Mouse (Mus musculus) c-Kit-positive CD71-positive TER-119-positive erythroid progenitor cells, embryonic 14.5 days (primary cell): Measurements from ENCODE around the gene Tmc2.

Experiments
- DNase-seq: peaks from one replicate; pipeline ENCODE4 v3.0.0-alpha.2; 2013; ENCODE audit warnings: low spot score

Gene Tmc2

GRCm38 (mm10) chr2:130194894-130195293 is at the start of gene Tmc2:
Tmc2 (plus strand) TSS chr2:130195194.
- DNase-seq: no peak

- DNase-seq: no peak
Measured at GRCm38 (mm10) chr2:130146089-130146668, 48.8 kb upstream of the Tmc2 start.

GRCm38 (mm10) chr2:130155171-130155570 is 39.8 kb upstream of the Tmc2 start:
- no peak for DNase-seq

GRCm38 (mm10) chr2:130155851-130156250 is 39.1 kb upstream of the Tmc2 start:
- no peak for DNase-seq

- no peak for DNase-seq
Measured at GRCm38 (mm10) chr2:130157231-130158087, 37.5 kb upstream of the Tmc2 start.

GRCm38 (mm10) chr2:130158088-130158437 is 36.9 kb upstream of the Tmc2 start:
- no peak for DNase-seq

- no peak for DNase-seq
Measured at GRCm38 (mm10) chr2:130162701-130163100, 32.3 kb upstream of the Tmc2 start.

GRCm38 (mm10) chr2:130166311-130167214 is 28.4 kb upstream of the Tmc2 start:
- DNase-seq: no peak

- peak; percentile 33 for DNase-seq
Measured at GRCm38 (mm10) chr2:130167861-130168260, 27.1 kb upstream of the Tmc2 start.

GRCm38 (mm10) chr2:130171674-130172073 is 23.3 kb upstream of the Tmc2 start:
- DNase-seq: no peak

GRCm38 (mm10) chr2:130176820-130177219 is 18.2 kb upstream of the Tmc2 start:
- DNase-seq: no peak

GRCm38 (mm10) chr2:130178381-130178705 is 16.7 kb upstream of the Tmc2 start:
- no peak for DNase-seq

GRCm38 (mm10) chr2:130178706-130179506 is 16.1 kb upstream of the Tmc2 start, which contains the start of gene Snrpb:
Snrpb (minus strand) TSS chr2:130179403.
- DNase-seq: peak; percentile 88

GRCm38 (mm10) chr2:130179507-130180019 is 15.4 kb upstream of the Tmc2 start:
- peak; percentile 7 for DNase-seq

GRCm38 (mm10) chr2:130188391-130188790 is 6.6 kb upstream of the Tmc2 start:
- no peak for DNase-seq

- no peak for DNase-seq
Measured at GRCm38 (mm10) chr2:130200961-130201360, 6.0 kb downstream of the Tmc2 start.

GRCm38 (mm10) chr2:130207376-130207775 is 12.4 kb downstream of the Tmc2 start:
- DNase-seq: no peak

GRCm38 (mm10) chr2:130207996-130208395 is 13.0 kb downstream of the Tmc2 start:
- no peak for DNase-seq

- DNase-seq: no peak
Measured at GRCm38 (mm10) chr2:130209636-130210035, 14.6 kb downstream of the Tmc2 start.

- no peak for DNase-seq
Measured at GRCm38 (mm10) chr2:130211581-130211980, 16.6 kb downstream of the Tmc2 start.

GRCm38 (mm10) chr2:130246912-130247311 is 51.9 kb downstream of the Tmc2 start:
- peak; percentile 61 for DNase-seq

GRCm38 (mm10) chr2:130248226-130248625 is 53.2 kb downstream of the Tmc2 start:
- no peak for DNase-seq
